Mouse (Mus musculus) splenic B cell, adult 2 months (primary cell): ENCODE measurements around the gene Cmtm4.

ENCODE experiments used
- DNase-seq: peaks from one replicate; pipeline ENCODE4 v3.0.0-alpha.2; 2011; ENCODE audit warnings: low read depth, low spot score
- H3K27me3 ChIP-seq: 2 replicates; pipeline ENCODE4 v1.6.1; 2012; ENCODE audit warnings: mild to moderate bottlenecking, low read length, moderate library complexity, mixed read lengths; ENCODE audit not compliant: control insufficient read depth, poor library complexity, insufficient read depth, severe bottlenecking
- H3K36me3 ChIP-seq: 2 replicates; pipeline ENCODE4 v1.6.1; 2012; ENCODE audit warnings: mild to moderate bottlenecking, low read length, moderate library complexity, mixed read lengths; ENCODE audit not compliant: control insufficient read depth, poor library complexity, insufficient read depth, severe bottlenecking

The Cmtm4 gene

DNA sequence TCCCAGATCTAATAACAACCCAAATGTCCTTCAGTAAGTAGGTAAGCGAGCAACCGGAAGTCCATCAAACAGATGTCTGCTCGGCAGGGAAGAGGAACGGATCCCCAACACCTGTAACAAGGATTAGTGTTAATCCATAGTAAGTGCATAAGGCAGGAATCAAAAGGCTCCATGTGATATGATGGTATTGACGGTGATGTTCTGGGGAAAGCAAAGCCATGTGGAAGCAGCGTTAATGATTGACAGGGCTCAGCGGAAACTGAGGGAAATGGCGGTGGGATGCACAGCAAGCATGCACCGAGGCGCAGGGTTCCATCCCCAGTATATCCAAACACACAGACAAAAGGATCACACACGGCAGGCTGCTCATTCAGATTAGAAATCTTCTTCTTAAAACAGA, 21.3 kb downstream of the Cmtm4 start:
- H3K27me3 ChIP-seq = no peaks in the 10 kb centered on the region
- no peaks in the 10 kb centered on the region for H3K36me3 ChIP-seq
- DNase-seq = no peak

DNA sequence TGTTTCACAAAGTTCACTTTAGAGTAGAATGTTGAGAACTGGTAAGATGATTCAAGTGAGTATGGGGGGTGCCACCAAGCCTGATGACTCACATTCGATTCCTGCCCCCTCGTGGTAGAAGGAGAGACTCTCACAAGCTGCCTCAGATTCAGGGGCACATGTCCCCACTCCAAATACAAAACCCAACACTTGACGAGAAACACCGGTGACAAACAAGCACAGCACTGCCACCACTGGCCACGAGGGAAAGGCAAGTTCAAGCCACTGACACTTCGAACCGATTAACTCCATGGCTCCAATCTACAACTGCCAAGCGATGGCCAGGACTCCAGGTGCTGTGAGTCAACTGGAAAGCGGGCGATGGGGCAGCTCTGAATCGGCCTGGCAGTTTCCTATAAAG, 21.8 kb downstream of the Cmtm4 start:
- Histone ChIP-seq H3K27me3 (no peaks in the 10 kb centered on the region), H3K36me3 (no peaks in the 10 kb centered on the region)
- DNase-seq = peak; percentile 6

DNA sequence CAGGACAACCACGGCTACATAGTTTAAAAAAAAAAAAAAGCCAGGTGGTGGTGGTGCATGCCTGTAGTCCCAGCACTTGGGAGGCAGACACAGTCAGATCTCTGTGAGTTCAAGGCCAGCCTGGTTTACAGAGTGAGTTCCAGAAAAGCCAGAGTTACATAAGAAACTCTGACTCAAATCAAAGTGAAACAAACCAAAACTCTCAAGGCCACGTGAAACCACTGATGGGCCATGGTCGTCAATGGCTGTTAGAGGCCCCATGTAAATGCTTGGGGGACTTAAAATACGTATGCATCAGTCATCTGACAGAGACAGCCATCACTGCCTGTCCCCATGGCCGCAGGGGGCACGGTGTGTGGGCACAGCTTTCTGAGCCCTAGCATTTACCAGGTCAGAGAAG, 24.5 kb downstream of the Cmtm4 start:
- no peaks in the 10 kb centered on the region for H3K36me3 ChIP-seq

DNA sequence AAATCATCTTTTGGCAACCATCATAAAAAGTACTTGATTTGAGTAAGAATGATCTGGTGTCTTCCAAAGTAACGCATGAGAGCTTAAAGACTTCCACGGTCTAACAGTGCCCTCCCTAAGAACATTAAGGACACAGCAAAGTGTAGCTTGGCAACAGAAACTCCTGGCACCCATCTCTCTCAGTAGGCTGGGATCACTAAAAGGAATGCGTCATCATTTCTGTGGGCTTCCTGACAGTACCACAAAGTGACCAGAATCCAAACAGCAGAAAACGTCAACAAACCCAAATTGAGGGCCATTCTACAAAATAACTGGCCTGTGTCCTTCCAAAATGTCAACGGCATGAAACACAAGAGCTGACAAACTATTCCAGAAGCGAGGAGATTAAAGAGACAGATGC, 25.5 kb downstream of the Cmtm4 start:
- no peak for DNase-seq
- no peaks in the 10 kb centered on the region for H3K27me3 ChIP-seq
- no peaks in the 10 kb centered on the region for H3K36me3 ChIP-seq

More for the DNA sequence above, 24.5 kb downstream of the Cmtm4 start:
- no peaks in the 10 kb centered on the region for H3K27me3 ChIP-seq
- DNase-seq = no peak

- DNase-seq = no peak
- H3K27me3 ChIP-seq = no peaks in the 10 kb centered on the region
- H3K36me3 ChIP-seq = no peaks in the 10 kb centered on the region
Observed at GRCm38 (mm10) chr8:104369591-104369990, 26.0 kb downstream of the Cmtm4 start.

DNA sequence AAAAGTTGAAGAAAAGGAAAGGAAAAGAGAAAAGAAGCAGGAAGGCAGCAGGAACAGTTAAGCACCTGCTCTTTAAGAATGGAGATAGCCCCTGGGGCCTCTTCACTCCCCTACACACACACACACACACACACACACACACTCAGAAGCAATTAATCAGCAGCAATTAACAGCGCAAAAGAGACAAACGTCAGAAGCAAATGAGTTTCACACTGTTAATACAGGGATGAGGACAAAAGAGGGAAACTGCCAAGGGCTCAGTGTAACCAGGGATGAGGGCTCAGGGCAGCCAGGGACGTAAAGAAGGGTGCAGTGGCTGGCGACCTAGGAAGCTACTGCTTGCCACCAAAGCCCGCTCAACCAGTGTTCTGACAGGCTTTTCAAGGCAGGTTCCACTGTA, 28.2 kb downstream of the Cmtm4 start:
- no peaks in the 10 kb centered on the region for H3K27me3 ChIP-seq
- no peaks in the 10 kb centered on the region for H3K36me3 ChIP-seq
- no peak for DNase-seq

DNA sequence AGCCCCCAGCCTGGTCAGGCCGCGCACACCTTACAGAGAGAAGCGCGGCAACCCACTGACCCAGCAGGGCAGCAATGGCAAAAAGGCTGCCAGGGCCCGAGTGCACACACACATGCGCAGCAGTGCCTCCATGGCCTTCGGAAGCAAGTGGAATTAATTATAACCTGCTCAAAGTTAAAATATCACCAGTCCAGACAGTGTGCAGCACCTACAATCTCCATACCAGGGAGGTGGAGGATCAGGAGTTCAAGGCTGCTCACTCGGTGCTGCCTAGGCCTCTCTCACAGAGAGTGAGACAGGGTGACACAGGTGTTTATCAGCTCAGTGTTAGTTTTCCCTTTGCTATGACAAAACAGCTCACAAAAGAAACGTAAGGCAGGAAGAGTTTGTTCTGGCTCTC, 29.9 kb downstream of the Cmtm4 start:
- no peak for DNase-seq
- Histone ChIP-seq H3K36me3 (no peaks in the 10 kb centered on the region), H3K27me3 (no peaks in the 10 kb centered on the region)

- no peaks in the 10 kb centered on the region for H3K27me3 ChIP-seq
- DNase-seq = no peak
- H3K36me3 ChIP-seq = no peaks in the 10 kb centered on the region
Observed at GRCm38 (mm10) chr8:104359778-104360456, 35.7 kb downstream of the Cmtm4 start.

DNA sequence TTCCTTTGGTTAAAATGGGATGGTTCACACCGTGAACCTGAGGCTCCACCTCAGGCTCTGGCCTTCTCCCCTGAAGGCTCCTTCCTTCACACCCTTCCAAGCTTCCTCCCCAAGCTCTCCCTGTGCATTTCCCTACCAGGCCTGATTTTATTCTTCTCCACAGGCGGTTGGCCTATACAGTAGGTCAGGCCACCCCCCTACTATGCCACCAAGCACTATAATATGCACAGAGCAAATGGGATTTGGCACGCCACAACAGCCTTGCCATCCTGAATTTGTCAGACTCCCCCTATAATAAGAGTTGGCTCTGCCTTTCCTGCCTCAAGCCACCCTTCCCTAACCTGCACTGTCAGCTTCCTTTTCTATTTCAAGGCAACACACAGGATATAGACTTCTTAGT, 37.0 kb downstream of the Cmtm4 start:
- DNase-seq = no peak
- Histone ChIP-seq H3K27me3 (no peaks in the 10 kb centered on the region), H3K36me3 (no peaks in the 10 kb centered on the region)

GRCm38 (mm10) chr8:104354504-104354903, 41.1 kb downstream of the Cmtm4 start:
- no peaks in the 10 kb centered on the region for H3K27me3 ChIP-seq
- H3K36me3 ChIP-seq = no peaks in the 10 kb centered on the region
- no peak for DNase-seq

GRCm38 (mm10) chr8:104353186-104353585, 42.4 kb downstream of the Cmtm4 start:
- DNase-seq = no peak
- H3K27me3 ChIP-seq = no peaks in the 10 kb centered on the region
- no peaks in the 10 kb centered on the region for H3K36me3 ChIP-seq

GRCm38 (mm10) chr8:104350047-104350446, 45.6 kb downstream of the Cmtm4 start:
- no peaks in the 10 kb centered on the region for H3K36me3 ChIP-seq
- no peaks in the 10 kb centered on the region for H3K27me3 ChIP-seq
- no peak for DNase-seq

- Histone ChIP-seq H3K36me3 (no peaks in the 10 kb centered on the region), H3K27me3 (no peaks in the 10 kb centered on the region)
- no peak for DNase-seq
Observed at GRCm38 (mm10) chr8:104348971-104349370, 46.6 kb downstream of the Cmtm4 start.

GRCm38 (mm10) chr8:104346706-104347105, 48.9 kb downstream of the Cmtm4 start:
- DNase-seq = no peak
- Histone ChIP-seq H3K27me3 (no peaks in the 10 kb centered on the region), H3K36me3 (no peaks in the 10 kb centered on the region)

DNA sequence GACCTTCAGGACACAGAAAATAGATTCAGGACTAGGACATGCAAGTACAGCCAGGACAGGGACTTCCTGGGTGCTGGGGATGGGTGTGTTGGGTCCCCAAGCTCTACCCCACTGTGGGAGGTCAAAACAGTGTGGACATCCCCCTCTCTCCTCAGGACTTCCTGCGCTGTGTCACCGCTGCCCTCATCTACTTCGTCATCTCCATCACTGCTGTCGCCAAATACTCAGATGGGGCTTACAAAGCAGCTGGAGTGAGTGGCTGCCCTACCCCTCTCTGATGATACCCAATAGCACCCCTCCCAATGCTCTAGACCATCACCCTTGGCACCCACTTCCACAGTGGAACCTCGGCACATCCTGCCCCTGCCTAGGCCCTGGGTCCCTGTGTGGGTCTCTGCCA, 51.0 kb downstream of the Cmtm4 start:
- no peak for DNase-seq
- Histone ChIP-seq H3K36me3 (no peaks in the 10 kb centered on the region), H3K27me3 (no peaks in the 10 kb centered on the region)

DNA sequence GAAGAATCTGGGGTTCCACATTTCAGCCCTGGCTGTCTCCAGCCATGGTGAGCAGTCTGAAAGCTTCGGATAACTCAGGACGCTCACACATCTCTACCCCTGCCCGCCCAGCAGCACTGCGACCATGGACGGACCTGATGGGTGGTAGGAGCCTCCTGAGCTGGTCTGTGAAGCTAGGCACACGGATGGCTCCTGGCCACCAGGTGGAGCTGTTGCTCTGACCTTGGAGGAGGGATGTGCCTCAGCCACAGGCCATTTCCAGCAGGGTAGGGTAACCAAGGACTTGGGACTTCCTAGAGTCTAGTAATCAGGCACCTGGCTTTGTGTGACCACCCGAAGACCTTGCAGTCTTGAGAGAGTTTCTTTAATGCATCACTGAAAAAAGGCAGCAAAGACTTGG, 51.6 kb downstream of the Cmtm4 start:
- Histone ChIP-seq H3K36me3 (no peaks in the 10 kb centered on the region), H3K27me3 (no peaks in the 10 kb centered on the region)
- DNase-seq = peak; percentile 90
